Mouse (Mus musculus): ENCODE results near the gene Dennd4b. TPM values are rescaled to one million over a fixed set of nuclear protein-coding genes. Genes with fewer than 3 reads are reported as not detected.
"Not testable (repeated sequence)": the region's sequence is repeated elsewhere in the genome, so short reads cannot be mapped to it uniquely, and the experiment has no call there.

Gene Dennd4b
- polyA plus RNA-seq (2017; shearing (Covaris generic)): 10 to 100 TPM; 15.8 to 25.5 TPM

DNA sequence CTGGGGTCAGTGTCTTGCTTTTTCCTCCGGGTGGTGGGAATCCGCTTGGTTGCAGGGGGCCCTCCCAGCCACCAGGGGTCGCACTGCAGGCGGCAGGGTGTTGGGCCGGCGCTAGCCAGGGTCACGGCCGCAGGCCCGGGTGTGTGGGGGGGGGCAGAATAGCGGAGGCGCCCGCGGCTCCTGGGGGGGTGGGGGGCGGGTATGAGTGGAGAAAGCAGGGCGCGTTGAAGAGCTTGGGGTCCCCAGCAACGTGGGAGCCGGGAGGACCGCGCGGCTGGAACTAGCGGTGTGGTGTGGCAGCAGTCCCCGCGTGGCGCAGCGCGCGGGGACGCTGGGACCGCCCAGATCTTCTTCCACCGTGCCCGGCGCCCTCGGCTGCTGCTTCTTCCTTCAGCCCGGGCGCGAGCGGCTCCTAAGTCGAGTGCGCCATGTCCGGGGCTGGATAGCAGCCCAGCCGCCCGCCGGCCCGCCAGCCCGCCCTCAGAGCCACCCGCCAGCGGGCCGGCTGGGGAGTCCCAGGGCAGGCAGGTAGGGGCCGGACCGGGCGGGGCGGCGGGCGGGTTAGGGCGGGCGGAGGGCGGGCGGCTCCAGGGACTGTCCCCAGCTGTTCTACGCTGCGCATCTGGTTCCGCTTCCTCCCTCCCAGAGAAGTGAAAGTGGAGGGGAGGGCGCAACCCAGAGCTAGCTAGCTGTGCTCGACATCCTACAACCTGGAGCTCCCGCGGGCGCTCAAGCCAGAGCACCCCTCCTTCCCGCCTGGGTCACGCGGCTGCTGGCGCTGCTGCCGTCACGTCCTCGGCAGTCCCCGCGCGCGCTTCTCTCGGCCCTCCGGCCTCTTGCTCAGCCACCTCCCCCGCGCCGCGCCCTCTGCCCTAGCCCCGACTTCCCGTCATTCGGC is at the start of gene Dennd4b:
Gene Dennd4b, plus strand, starts transcription at position 152 of the 898 bp plus-strand sequence.
- ATAC-seq: peak; percentile 86

DNA sequence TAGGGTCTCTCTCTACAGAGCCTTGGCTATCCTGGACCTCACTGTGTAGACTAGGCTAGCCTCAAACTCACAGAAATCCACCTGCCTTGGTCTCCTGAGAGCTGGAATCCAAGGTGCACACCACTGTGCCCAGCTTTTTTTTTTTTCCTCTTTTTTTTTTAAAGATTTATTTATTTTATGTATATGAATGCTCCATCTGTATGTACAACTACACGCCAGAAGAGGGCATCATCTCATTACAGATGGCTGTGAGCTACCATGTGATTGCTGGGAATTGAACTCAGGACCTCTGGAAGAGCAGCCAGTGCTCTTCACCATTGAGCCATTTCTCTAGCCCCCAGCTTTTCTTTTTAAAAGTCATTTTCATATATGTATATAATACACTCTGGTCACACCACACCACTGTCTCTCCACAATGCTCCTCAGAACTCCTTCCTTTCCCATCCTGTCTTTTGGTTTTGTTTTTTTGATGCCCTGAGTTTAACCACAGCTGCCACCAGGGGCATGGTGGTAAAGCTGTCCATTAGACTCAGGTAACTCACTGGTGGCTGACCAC is 49.1 kb upstream of the Dennd4b start:
- ATAC-seq: no peak

DNA sequence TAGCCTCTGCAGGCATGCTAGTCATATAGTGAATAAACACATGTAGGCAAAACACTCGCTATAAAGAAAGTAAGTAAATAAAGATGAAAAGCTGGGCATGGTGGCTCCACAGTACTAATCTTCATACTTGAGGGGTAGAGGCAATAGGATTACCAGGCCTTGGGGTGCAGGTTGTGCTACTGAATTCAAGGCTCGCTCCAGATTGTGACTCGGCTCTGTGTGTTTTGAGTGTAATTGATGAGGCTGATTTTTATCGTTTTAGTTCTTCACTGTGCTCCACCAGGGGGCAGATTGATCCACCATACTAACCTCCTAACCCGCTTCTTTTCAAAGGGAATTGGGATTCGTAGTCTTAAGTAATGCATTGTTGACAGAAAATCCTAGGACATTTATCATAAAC is 44.9 kb upstream of the Dennd4b start:
- peak; percentile 69 for ATAC-seq

DNA sequence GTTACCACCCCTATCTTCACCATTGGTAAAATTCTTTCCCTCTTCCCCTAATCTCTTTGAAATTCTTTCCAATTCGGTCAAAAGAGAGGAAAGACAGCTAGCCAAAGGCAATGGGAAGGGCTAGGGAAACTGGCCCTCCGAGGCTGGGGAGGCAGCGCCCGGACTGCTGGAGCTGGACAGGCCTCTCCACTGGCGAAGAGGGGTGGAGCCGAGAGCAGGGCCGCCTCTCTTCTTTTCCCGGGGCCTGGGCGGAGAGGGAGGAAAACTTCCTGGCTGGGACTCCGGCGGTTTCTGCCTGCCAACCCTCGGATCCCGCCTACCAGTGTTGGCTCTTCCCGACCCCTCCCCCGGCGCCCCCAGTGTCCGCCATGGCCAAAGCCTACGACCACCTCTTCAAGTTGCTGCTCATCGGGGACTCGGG is 44.4 kb upstream of the Dennd4b start:
- no peak for ATAC-seq

GRCm38 (mm10) chr3:90221123-90221522 is 43.9 kb upstream of the Dennd4b start:
- no peak for ATAC-seq

- no peak for ATAC-seq
Observed at GRCm38 (mm10) chr3:90222455-90222854, 42.5 kb upstream of the Dennd4b start.

DNA sequence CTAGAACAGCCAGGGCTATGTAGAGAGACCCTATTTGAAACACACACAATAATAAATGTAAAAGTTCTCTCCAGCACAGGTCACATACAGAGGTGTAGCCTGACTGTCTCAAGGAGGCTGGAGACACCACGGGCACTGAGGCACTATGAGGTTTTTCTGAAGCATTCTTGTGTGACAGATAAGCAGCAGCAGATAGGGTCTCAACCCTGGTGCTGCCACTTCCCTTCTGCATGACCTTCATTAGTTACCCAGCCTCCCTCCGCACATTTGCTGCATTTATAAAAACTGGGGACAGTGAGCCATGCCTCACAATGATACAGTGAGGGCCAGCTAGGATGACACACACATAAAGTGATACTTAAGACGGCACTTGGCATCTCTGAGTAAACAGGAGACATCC is 42.0 kb upstream of the Dennd4b start:
- no peak for ATAC-seq

GRCm38 (mm10) chr3:90224331-90224730 is 40.7 kb upstream of the Dennd4b start:
- no peak for ATAC-seq

DNA sequence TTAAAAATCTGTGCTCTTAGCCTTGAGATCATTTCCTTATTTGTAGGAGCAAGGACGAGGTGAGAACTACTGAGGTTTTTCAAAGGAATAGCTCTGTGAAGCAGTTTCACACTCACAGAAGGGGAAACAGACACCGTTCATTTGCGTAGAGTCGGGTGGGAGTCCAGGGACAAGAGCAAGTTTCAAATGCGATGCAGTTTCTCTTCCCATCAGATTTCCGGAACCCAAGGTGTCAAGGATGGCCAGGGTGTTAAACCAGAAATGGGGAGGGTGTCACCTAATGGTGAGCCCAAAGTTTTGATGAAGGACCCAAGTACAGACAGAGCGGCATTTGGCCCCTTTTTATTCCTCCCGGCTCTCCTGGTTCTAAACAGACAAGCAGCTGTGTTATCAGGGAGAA is 33.9 kb upstream of the Dennd4b start:
- peak; percentile 37 for ATAC-seq

DNA sequence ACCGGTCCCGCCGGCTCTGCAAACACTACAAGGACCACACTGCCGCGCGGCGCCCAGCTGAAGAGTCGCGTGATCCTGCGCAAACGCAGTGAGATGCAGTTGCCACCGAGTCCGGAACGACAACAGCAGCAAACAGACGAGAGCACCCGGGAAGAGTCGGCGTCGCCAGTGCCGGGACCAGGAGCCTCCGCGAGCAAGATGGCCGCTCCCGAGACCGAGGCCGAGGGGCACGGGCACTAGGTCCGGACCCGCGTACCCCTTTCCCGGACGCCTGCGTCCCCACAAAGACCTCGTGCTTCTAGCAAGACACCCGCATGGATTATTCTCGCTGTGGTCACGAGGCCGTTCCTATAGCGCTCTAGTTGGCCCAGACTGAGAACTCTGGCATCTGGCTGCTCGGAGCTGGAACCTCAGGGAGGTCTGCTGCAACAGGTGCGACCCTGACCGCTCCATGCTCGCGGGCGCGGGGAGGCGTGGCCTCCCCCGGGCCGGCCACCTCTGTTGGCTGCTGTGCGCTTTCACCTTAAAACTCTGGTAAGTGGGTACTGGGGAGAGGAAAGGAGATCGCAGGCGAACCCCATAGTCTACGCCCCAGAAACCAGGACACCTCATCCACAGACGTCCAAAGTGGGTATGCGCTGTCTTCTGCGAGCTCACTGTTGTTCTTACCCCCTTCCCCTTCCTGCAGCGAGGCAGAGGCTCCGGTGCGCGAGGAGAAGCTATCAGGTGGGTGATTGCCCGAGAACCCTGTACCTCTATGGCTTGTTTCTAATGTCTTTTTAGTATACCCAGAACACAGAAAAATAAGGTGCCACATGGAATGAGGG is 33.3 kb upstream of the Dennd4b start, which contains the start of gene Jtb:
Gene Jtb, plus strand, starts transcription at position 91 of the 827 bp plus-strand sequence.
- ATAC-seq: peak; percentile 97

DNA sequence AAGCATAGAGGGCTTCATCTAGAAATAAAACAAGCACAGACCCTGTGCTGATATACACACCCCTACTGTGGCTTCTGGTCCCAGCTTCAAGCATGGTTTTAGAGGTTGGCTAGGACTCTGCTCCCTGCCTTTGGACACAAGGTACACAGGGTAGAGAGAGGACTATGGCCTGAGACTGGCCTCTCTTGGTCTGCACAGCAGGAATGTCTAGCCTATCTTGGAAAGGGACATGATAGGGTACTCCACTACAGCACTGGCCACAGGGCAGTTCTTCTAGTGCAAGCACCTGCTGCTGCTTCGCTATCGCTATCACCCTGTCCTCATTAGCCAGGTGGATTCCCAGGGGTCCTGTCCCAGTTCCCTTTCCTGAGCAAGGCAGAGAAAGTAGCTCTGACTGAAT is 23.7 kb upstream of the Dennd4b start:
- ATAC-seq: no peak

DNA sequence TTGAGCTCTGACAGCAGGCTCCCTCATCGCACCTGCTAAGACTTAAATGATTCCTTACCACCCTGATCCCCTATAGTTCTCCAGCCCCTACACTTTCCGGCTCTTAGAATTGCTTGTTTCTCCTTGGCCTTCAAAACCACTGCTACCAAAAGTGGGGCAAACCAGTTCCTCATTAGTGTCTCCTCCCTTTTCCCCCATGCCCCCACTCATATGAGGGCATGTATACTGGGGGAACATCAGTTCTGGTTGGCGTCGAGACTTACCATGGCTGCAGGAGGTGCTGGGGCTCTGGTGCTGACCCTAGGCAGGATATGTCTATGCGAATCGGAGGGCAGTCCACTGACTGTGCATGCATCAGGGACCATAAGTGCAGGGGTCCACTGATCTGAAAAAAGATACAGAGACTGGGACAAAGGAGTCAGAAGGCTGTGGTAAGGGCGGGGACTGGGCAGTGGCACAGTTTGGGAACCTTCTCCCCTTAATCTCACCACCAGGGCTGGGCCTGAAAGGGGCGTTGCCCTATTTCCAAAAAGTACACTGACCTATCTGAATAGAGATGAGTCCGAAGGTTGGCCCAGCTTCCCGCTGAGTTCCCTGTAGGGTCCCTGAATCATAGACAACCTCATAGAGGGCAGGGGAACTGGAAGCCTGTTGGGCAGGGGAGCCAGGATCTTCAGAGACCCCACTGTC is 23.2 kb upstream of the Dennd4b start:
- ATAC-seq: no peak

- no peak for ATAC-seq
Observed at GRCm38 (mm10) chr3:90242984-90243775, 21.8 kb upstream of the Dennd4b start, which contains the start of gene Creb3l4. Gene Creb3l4, minus strand, starts transcription at chr3:90243512.

GRCm38 (mm10) chr3:90245406-90245805 is 19.6 kb upstream of the Dennd4b start:
- peak; percentile 49 for ATAC-seq

- ATAC-seq: peak; percentile 11
Observed at GRCm38 (mm10) chr3:90247630-90247959, 17.4 kb upstream of the Dennd4b start.

- ATAC-seq: peak; percentile 95
Observed at GRCm38 (mm10) chr3:90247960-90248745, 16.8 kb upstream of the Dennd4b start, which contains the start of gene Slc39a1. Gene Slc39a1, plus strand, starts transcription at chr3:90248172.

DNA sequence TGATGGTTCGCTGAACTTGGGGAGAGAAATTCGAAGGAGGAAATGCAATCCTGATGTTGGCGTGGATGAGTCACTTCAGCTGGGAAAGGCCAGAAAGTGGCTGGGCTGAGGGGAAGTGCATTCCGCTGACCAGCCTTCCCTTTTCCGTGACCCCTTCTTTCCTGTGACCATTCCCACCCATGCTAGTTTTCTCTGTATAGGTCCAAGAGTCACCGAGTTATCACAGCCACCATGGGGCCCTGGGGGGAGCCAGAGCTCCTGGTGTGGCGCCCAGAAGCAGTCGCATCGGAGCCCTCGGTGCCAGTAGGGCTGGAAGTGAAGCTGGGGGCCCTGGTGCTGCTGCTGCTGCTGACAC is 16.3 kb upstream of the Dennd4b start:
- ATAC-seq: no peak

DNA sequence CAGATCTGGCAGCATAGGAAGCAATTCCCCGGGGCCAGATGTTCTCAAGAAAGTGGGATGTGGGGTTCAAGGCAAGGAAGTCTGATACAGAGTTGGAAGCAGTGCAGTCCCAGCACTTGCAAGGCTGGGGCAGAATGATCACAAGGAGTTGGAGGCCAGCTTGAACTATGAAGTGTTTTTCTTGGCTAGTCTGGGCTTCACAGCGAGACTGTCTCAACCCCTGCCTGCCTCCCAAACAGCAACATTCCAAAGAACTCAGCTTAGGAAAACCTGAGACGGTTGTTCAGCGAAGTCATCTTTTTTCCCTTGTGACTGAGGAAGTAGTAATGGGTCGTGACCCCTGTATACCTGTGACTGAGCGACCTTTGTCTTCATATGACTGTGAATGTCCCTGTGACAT is 14.2 kb upstream of the Dennd4b start:
- ATAC-seq: no peak

- ATAC-seq: not testable (repeated sequence)
Observed at GRCm38 (mm10) chr3:90251731-90252226, 13.2 kb upstream of the Dennd4b start.

DNA sequence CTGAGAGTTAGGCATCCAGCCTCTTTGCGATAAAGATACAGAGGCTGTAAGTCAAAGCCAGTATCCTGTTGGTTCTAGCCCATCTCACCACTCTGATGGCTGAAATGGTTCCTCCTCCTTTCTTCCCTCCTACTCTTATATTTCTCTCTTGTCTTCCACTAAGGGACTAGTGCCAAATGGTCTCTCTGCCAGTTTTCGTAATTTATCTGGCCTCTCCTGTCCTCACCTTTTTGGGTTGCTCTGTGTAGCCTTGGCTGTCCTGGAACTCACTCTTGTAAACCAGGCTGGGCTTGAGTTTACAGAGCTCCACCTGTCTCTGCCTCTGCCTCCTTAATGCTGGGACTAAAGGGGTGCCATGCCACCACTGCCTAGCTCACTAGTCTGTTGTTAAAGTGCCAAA is 12.3 kb upstream of the Dennd4b start:
- ATAC-seq: not testable (repeated sequence)

- ATAC-seq: not testable (repeated sequence)
Observed at GRCm38 (mm10) chr3:90253174-90253573, 11.8 kb upstream of the Dennd4b start.
